Mouse (Mus musculus): Measurements from ENCODE around the gene Podxl2.

Podxl2 gene

DNA sequence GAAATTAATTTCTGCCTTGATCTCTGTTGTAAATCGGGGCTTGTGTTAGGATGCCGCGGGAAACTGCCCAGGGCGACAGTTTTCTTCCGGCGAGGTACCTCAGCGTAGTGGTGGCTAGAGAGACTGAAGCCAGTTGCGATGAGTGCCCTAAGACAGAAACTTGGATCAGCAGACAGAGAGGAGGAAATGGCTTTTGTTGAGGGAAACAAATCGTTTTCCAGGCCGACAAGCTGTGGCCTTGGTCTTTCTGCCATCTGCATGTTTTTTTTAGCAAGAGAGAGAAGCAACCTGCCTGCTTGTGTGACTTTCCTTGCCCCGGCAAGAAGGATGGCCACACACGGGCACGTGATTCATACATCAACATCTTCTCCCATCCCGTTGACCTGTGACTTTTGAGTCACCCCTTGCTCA lies 80.3 kb downstream of the Podxl2 start:
- DNase-seq (ENCODE audit: low spot score), result no peak

DNA sequence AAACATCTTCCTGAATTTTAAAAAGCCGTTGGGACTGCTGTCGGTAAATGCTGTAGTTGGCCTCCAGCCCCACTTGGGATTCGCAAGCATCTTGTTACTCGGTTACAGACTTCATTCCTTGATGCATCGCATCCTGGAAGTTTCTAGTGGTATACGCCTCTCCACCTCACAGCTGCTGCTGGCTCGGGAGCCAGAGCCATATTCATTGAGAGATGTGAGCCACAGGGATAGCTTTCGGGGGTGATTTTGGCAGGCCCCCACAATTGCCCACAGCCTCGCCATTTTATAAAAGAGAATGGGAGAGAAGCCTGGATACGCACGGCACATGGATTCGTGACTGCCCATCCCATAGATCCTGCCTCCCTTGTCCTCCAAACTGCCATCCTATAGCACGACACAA lies 81.0 kb downstream of the Podxl2 start:
- DNase-seq (ENCODE audit: low spot score), result no peak

DNA sequence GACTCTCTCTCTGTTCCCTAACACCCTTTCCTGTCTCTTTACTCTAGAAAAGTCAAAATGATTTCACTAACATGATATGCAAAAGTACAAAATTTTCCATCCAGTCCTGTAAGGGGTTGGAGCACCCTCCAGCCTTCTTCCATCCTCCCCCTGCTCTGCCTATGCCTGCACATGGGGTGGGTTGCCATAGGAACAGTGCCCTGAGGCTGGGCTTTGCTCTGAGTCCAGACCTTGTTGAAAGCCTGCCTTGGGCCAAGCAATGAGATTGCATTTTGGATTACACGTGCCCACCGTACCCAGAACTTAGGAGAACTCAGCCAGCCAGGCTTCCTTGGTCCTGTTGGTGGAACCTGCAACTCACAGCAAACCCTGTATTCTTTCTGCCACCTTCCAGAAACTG lies 81.6 kb downstream of the Podxl2 start:
- no peak for DNase-seq (ENCODE audit: low spot score)
